Comparison of ENCODE assay signal across 9 mouse cellular contexts in the genomic region with DNA sequence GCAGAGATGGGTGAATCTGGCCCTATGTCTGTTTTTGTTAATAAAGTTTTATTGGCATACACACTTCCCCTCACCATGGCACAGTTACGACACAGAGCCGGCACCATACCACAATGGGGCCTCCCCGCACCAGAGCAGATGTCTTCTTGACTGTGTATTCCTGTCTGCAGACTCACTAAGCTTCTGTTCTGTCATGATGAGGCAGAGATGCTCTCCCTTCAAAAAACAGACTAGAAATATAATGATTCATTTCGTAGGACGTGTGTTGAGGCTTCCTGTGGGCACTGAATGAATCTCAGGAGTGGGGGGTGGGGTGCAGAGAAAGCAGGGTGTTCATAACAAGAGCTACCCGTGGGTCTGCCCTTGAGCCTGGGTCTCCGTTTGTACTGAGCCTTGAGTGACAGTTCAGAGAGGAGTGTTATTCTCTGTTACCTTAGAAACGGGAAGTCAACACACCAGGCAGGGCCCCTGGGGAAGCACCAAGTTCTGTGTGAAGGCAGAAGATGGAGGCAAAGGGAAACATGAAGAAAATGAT. TPM values are rescaled to one million over a fixed set of nuclear protein-coding genes. Genes with fewer than 3 reads are reported as not detected.
DNase-seq lines count a peak whose midpoint lies in the region; ATAC-seq and TF ChIP-seq lines count a peak whose summit lies in the region.
"Had no signal": no experiment of that assay in that cellular context is flagged by ENCODE, and none has a peak within 500 bp of the region (broad histone marks: within the 10 kb centered on the region; RNA-seq: fewer than 3 reads in every experiment).

No protein-coding gene starts in this region.

- no peaks in the 10 kb centered on the region for H3K36me3 ChIP-seq in spleen, adult 2 months (ENCODE audit: control insufficient read depth, insufficient read depth, low read length)

- TF ChIP-seq POLR2A in spleen, adult 2 months (IDR thresholded peaks at IDR 0.05; ENCODE audit: low read depth, low read length) = no peak

- no peaks in the 10 kb centered on the region for H3K27me3 ChIP-seq in spleen, adult 2 months (ENCODE audit: control insufficient read depth, insufficient read depth, low read length)

- no peak for ATAC-seq in erythroblast, adult 5-6 weeks (replicated peaks; ENCODE audit: low FRiP score, poor library complexity, severe bottlenecking)

- peak; percentile 52 for DNase-seq in adrenal gland, postnatal 14 days
- no peak for DNase-seq in adrenal gland, adult (ENCODE audit: inconsistent age in 2 of 2, low spot score in 1 of 2)
- DNase-seq in R1 (ENCODE audit: low read depth, low spot score) = peak; percentile 61
- peak; percentile 18 to 49 for DNase-seq in heart, adult 9 months (ENCODE audit: low spot score in 2 of 2)
- peak; percentile 40 for DNase-seq in lung, postnatal 10 days
- DNase-seq in spleen, adult 2 months (ENCODE audit: low read depth in 1 of 2, low spot score in 2 of 2) = peak; percentile 64 to 95
- DNase-seq in frontal cortex, postnatal 25 days (ENCODE audit: low spot score in 2 of 2) = no peak

- H3K4me1 ChIP-seq in spleen, adult 2 months (ENCODE audit: control insufficient read depth, insufficient read depth, insufficient read length) = peaks cover 35% of the 10 kb centered on the region; the same call in 1 of the 2 replicates

- no peak for TF ChIP-seq CTCF in spleen, adult 2 months (IDR thresholded peaks at IDR 0.05; ENCODE audit: extremely low read depth, insufficient read depth, insufficient read length, insufficient replicate concordance)

- H3K4me3 ChIP-seq in spleen, adult 2 months (ENCODE audit: extremely low read depth, insufficient read depth, insufficient read length) = no peak overlapping the region
- H3K4me3 ChIP-seq: erythroblast, embryonic 14.5 days had no signal

- peak overlapping the region; percentile 66 for H3K27ac ChIP-seq in spleen, adult 2 months (ENCODE audit: insufficient read depth, low read length)

- 9% methylated on average over 8 of the region's 8 CpGs for WGBS in spleen, adult 2 months

RNA-seq across cellular contexts. Expression of gene Xylt1, which starts 48.0 kb away (rescaled TPM):
- 5.7 and 8.4 TPM in 2 replicates for total RNA-seq in adrenal gland, postnatal 14 days (2021)
- 7.8 and 8.6 TPM in 2 replicates for polyA plus RNA-seq in spleen, adult 2 months (2012; rRNA removed)
- total RNA-seq in erythroblast, adult 5-6 weeks (2015; ENCODE audit: low replicate concordance) = 4.8 and 5.0 TPM in 2 replicates
- total RNA-seq in erythroblast, adult 5-6 weeks (2017; ENCODE audit: low replicate concordance) = 3.0 and 3.6 TPM in 2 replicates

Comparison
In these comparisons a context has a peak if more than half of its experiments do, and no peak if none do; other contexts are left out.
1. DNase-seq: peak in adrenal gland, postnatal 14 days (single experiment), R1 (single experiment), heart, adult 9 months (2 of 2), lung, postnatal 10 days (single experiment) and spleen, adult 2 months (2 of 2); none in adrenal gland, adult (0 of 2) and frontal cortex, postnatal 25 days (0 of 2).